8 mouse cellular contexts compared by ENCODE assay signal in genomic region chr19:6995255-6995991, GRCm38 (mm10). TPM values are rescaled to one million over a fixed set of nuclear protein-coding genes. Genes with fewer than 3 reads are reported as not detected.
DNase-seq lines count a peak whose midpoint lies in the region; ATAC-seq lines count a peak whose summit lies in the region.

No protein-coding gene starts in this region.

- peaks cover 4% of the 10 kb centered on the region; the same call in 1 of the 2 replicates for H3K36me3 ChIP-seq in neural tube, embryonic 11.5 days (ENCODE audit: control insufficient read depth, insufficient read depth, low read length)
- peaks cover 24% of the 10 kb centered on the region for H3K36me3 ChIP-seq in hindbrain, embryonic 12.5 days
- H3K36me3 ChIP-seq in midbrain, embryonic 12.5 days = peaks cover 23% of the 10 kb centered on the region

- H3K27me3 ChIP-seq in neural tube, embryonic 11.5 days (ENCODE audit: control insufficient read depth, insufficient read depth, low read length) = no peaks in the 10 kb centered on the region
- H3K27me3 ChIP-seq in hindbrain, embryonic 12.5 days = no peaks in the 10 kb centered on the region
- no peaks in the 10 kb centered on the region for H3K27me3 ChIP-seq in midbrain, embryonic 12.5 days

- peak overlapping the region; percentile 76 for H3K4me2 ChIP-seq in neural tube, embryonic 11.5 days (ENCODE audit: low read depth)
- H3K4me2 ChIP-seq in hindbrain, embryonic 12.5 days (replicated peaks) = peak overlapping the region; percentile 80
- peak overlapping the region; percentile 75 for H3K4me2 ChIP-seq in midbrain, embryonic 12.5 days (replicated peaks)

- H3K4me1 ChIP-seq in neural tube, embryonic 11.5 days (ENCODE audit: control insufficient read depth, insufficient read depth, low read length) = peaks cover 22% of the 10 kb centered on the region
- H3K4me1 ChIP-seq in hindbrain, embryonic 12.5 days = peaks cover 42% of the 10 kb centered on the region
- peaks cover 37% of the 10 kb centered on the region for H3K4me1 ChIP-seq in midbrain, embryonic 12.5 days

- H3K4me3 ChIP-seq in neural tube, embryonic 11.5 days (ENCODE audit: low read depth, low read length) = peak overlapping the region; percentile 41
- peak overlapping the region; percentile 54 for H3K4me3 ChIP-seq in hindbrain, embryonic 12.5 days
- H3K4me3 ChIP-seq in midbrain, embryonic 12.5 days = peak overlapping the region; percentile 64

- H3K27ac ChIP-seq in neural tube, embryonic 11.5 days (ENCODE audit: low read depth, low read length) = no peak overlapping the region
- no peak overlapping the region for H3K27ac ChIP-seq in hindbrain, embryonic 12.5 days
- H3K27ac ChIP-seq in midbrain, embryonic 12.5 days (replicated peaks) = peak overlapping the region; percentile 15; the same call in 1 of the 2 replicates

- WGBS in neural tube, embryonic 11.5 days = 47% methylated on average over 21 of the region's 21 CpGs
- WGBS in hindbrain, embryonic 12.5 days = 52% methylated on average over 21 of the region's 21 CpGs
- WGBS in midbrain, embryonic 12.5 days = 47% methylated on average over 21 of the region's 21 CpGs

- peak overlapping the region; percentile 53 for H3K9ac ChIP-seq in neural tube, embryonic 11.5 days (ENCODE audit: low read length)
- peak overlapping the region; percentile 71 for H3K9ac ChIP-seq in hindbrain, embryonic 12.5 days
- H3K9ac ChIP-seq in midbrain, embryonic 12.5 days (replicated peaks) = peak overlapping the region; percentile 78

- ATAC-seq in neural tube, embryonic 11.5 days (ENCODE audit: insufficient read depth, low FRiP score, low TSS enrichment) = no peak
- no peak for ATAC-seq in hindbrain, embryonic 12.5 days (ENCODE audit: low FRiP score)
- no peak for ATAC-seq in midbrain, embryonic 12.5 days (ENCODE audit: low FRiP score, low read depth)

- no peaks in the 10 kb centered on the region for H3K9me3 ChIP-seq in neural tube, embryonic 11.5 days (ENCODE audit: control insufficient read depth, low read length)
- H3K9me3 ChIP-seq in hindbrain, embryonic 12.5 days (replicated peaks) = no peaks in the 10 kb centered on the region
- no peaks in the 10 kb centered on the region for H3K9me3 ChIP-seq in midbrain, embryonic 12.5 days

- DNase-seq in adrenal gland, adult (ENCODE audit: inconsistent age in 2 of 2, low spot score in 1 of 2) = peak; percentile 49 to 80
- DNase-seq in adrenal gland, postnatal 25 days = no peak
- DNase-seq in neural tube, embryonic 11.5 days (ENCODE audit: low spot score) = no peak
- DNase-seq in neural tube, embryonic 10.5 days (ENCODE audit: extremely low spot score, low spot score) = no peak
- no peak for DNase-seq in frontal cortex, postnatal 14 days (ENCODE audit: low spot score in 2 of 2)
- DNase-seq in thymus, adult 18-20 months = no peak

RNA-seq across cellular contexts. Expression of gene Nudt22, which starts 0.5 kb away (rescaled TPM):
- total RNA-seq in adrenal gland, postnatal 25 days (2021) = 35.9 and 50.6 TPM in 2 replicates
- polyA plus RNA-seq in neural tube, embryonic 11.5 days (2014; fragmentation: Nextera tagmentation; extraction: Ambion mirVana) = 19.6 and 20.5 TPM in 2 replicates
- polyA plus RNA-seq in hindbrain, embryonic 12.5 days (2016; fragmentation: Nextera tagmentation; extraction: Ambion mirVana) = 20.1 and 20.2 TPM in 2 replicates
- polyA plus RNA-seq in midbrain, embryonic 12.5 days (2016; fragmentation: Nextera tagmentation; extraction: Ambion mirVana) = 18.7 and 19.0 TPM in 2 replicates

RNA-seq across cellular contexts. Expression of gene Trpt1, which starts 0.5 kb away (rescaled TPM):
- total RNA-seq in adrenal gland, postnatal 25 days (2021) = 15.9 and 19.5 TPM in 2 replicates
- polyA plus RNA-seq in neural tube, embryonic 11.5 days (2014; fragmentation: Nextera tagmentation; extraction: Ambion mirVana) = 9.7 and 12.1 TPM in 2 replicates
- polyA plus RNA-seq in hindbrain, embryonic 12.5 days (2016; fragmentation: Nextera tagmentation; extraction: Ambion mirVana) = 8.7 and 12.6 TPM in 2 replicates
- polyA plus RNA-seq in midbrain, embryonic 12.5 days (2016; fragmentation: Nextera tagmentation; extraction: Ambion mirVana) = 12.4 and 12.6 TPM in 2 replicates

RNA-seq across cellular contexts. Expression of gene Dnajc4, which starts 3.1 kb away (rescaled TPM):
- 46.9 and 50.3 TPM in 2 replicates for total RNA-seq in adrenal gland, postnatal 25 days (2021)
- polyA plus RNA-seq in neural tube, embryonic 11.5 days (2014; fragmentation: Nextera tagmentation; extraction: Ambion mirVana) = 16.2 and 17.3 TPM in 2 replicates
- polyA plus RNA-seq in hindbrain, embryonic 12.5 days (2016; fragmentation: Nextera tagmentation; extraction: Ambion mirVana) = 20.5 and 24.0 TPM in 2 replicates
- 21.2 and 23.2 TPM in 2 replicates for polyA plus RNA-seq in midbrain, embryonic 12.5 days (2016; fragmentation: Nextera tagmentation; extraction: Ambion mirVana)

RNA-seq across cellular contexts. Expression of gene Vegfb, which starts 8.0 kb away (rescaled TPM):
- 86.0 and 90.9 TPM in 2 replicates for total RNA-seq in adrenal gland, postnatal 25 days (2021)
- 27.8 and 29.4 TPM in 2 replicates for polyA plus RNA-seq in neural tube, embryonic 11.5 days (2014; fragmentation: Nextera tagmentation; extraction: Ambion mirVana)
- polyA plus RNA-seq in hindbrain, embryonic 12.5 days (2016; fragmentation: Nextera tagmentation; extraction: Ambion mirVana) = 32.2 and 37.0 TPM in 2 replicates
- polyA plus RNA-seq in midbrain, embryonic 12.5 days (2016; fragmentation: Nextera tagmentation; extraction: Ambion mirVana) = 34.3 and 35.0 TPM in 2 replicates

RNA-seq across cellular contexts. Expression of gene Fkbp2, which starts 15.1 kb away (rescaled TPM):
- total RNA-seq in adrenal gland, postnatal 25 days (2021) = 102 and 139 TPM in 2 replicates
- 80.1 and 86.5 TPM in 2 replicates for polyA plus RNA-seq in neural tube, embryonic 11.5 days (2014; fragmentation: Nextera tagmentation; extraction: Ambion mirVana)
- polyA plus RNA-seq in hindbrain, embryonic 12.5 days (2016; fragmentation: Nextera tagmentation; extraction: Ambion mirVana) = 77.8 and 82.5 TPM in 2 replicates
- polyA plus RNA-seq in midbrain, embryonic 12.5 days (2016; fragmentation: Nextera tagmentation; extraction: Ambion mirVana) = 80.3 and 83.9 TPM in 2 replicates

Comparison
In these comparisons a context has a peak if more than half of its experiments do, and no peak if none do; other contexts are left out.
1. DNase-seq: peak in adrenal gland, adult (2 of 2); none in adrenal gland, postnatal 25 days (single experiment), neural tube, embryonic 11.5 days (single experiment), neural tube, embryonic 10.5 days (single experiment), frontal cortex, postnatal 14 days (0 of 2) and thymus, adult 18-20 months (0 of 2).
2. Peak in every context shown above with its lines, with median percentiles within 50 percentile points of each other: H3K4me2 ChIP-seq, H3K4me3 ChIP-seq and H3K9ac ChIP-seq.